Comparison of ENCODE assay signal across 17 mouse cellular contexts in the genomic region with DNA sequence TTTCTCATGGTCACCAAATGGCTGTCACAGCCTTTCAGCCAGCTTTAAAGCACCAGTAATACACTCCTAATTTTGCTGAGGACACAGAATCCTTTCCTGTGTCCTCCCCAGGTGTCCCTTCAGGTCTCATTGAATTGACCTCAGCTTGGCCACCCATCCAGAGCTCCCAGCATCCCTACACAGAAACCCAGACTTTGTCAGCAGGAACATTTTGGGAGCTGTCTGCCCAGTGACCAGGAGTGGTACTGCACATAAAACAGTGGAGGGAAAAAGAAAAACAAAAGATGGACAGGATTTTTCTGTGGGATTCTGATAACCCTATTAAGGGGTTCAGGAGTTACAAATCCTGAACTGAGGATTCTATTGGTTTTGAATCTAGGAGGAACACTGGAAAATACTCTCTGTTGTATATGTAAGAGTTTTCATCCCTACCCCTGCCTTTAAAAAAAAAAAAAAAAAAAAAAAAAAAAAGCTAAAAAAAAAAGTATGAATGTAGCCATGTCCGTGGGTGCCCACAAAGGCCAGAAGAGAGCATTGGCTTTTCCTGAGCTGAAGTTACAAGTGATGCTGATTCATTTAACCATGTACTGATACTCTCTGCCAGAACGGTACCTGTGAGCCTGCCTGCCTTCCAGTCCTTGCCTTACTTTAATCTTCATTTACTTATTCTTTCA. TPM values are rescaled to one million over a fixed set of nuclear protein-coding genes. Genes with fewer than 3 reads are reported as not detected.
DNase-seq lines count a peak whose midpoint lies in the region; ATAC-seq and TF ChIP-seq lines count a peak whose summit lies in the region.
"Had no signal": no experiment of that assay in that cellular context is flagged by ENCODE, and none has a peak within 500 bp of the region (broad histone marks: within the 10 kb centered on the region; RNA-seq: fewer than 3 reads in every experiment).

No protein-coding gene starts in this region.

- no peaks in the 10 kb centered on the region for H3K27me3 ChIP-seq in hindbrain, embryonic 12.5 days
- no peaks in the 10 kb centered on the region for H3K27me3 ChIP-seq in hindbrain, embryonic 14.5 days (ENCODE audit: control insufficient read depth, insufficient read depth, low read length)
- H3K27me3 ChIP-seq in lung, postnatal 0 days (replicated peaks; ENCODE audit: insufficient read depth, low read length) = no peaks in the 10 kb centered on the region
- H3K27me3 ChIP-seq in stomach, postnatal 0 days (ENCODE audit: control insufficient read depth, insufficient read depth, low read length) = no peaks in the 10 kb centered on the region
- H3K27me3 ChIP-seq: embryonic facial prominence, embryonic 12.5 days; forebrain, embryonic 13.5 days; lung, embryonic 15.5 days; midbrain, embryonic 13.5 days; neural tube, embryonic 12.5 days had no signal

- TF ChIP-seq POLR2A in cortical plate, adult 2 months (IDR thresholded peaks at IDR 0.05; ENCODE audit: extremely low read depth, insufficient read depth, low read length) = no peak

- H3K36me3 ChIP-seq in hindbrain, embryonic 12.5 days = no peaks in the 10 kb centered on the region
- no peaks in the 10 kb centered on the region for H3K36me3 ChIP-seq in hindbrain, embryonic 14.5 days (replicated peaks; ENCODE audit: control insufficient read depth, insufficient read depth)
- H3K36me3 ChIP-seq in lung, postnatal 0 days (ENCODE audit: insufficient read depth, low read length) = no peaks in the 10 kb centered on the region
- no peaks in the 10 kb centered on the region for H3K36me3 ChIP-seq in stomach, postnatal 0 days (ENCODE audit: control insufficient read depth, insufficient read depth, low read length)
- H3K36me3 ChIP-seq: embryonic facial prominence, embryonic 12.5 days; lung, embryonic 15.5 days; midbrain, embryonic 13.5 days; neural tube, embryonic 12.5 days had no signal

- no peak overlapping the region for H3K4me2 ChIP-seq in hindbrain, embryonic 12.5 days (replicated peaks)
- H3K4me2 ChIP-seq in hindbrain, embryonic 14.5 days (replicated peaks) = no peak overlapping the region
- no peak overlapping the region for H3K4me2 ChIP-seq in lung, postnatal 0 days (replicated peaks; ENCODE audit: low read depth, low read length)
- H3K4me2 ChIP-seq in stomach, postnatal 0 days (replicated peaks; ENCODE audit: low read depth) = no peak overlapping the region
- H3K4me2 ChIP-seq: embryonic facial prominence, embryonic 12.5 days; forebrain, embryonic 13.5 days; lung, embryonic 15.5 days; midbrain, embryonic 13.5 days; neural tube, embryonic 12.5 days had no signal

- WGBS in hindbrain, embryonic 12.5 days = 78% methylated on average over 2 of the region's 2 CpGs
- WGBS in hindbrain, embryonic 14.5 days = 76% methylated on average over 2 of the region's 2 CpGs
- WGBS in lung, postnatal 0 days = 54% methylated on average over 2 of the region's 2 CpGs
- WGBS in stomach, postnatal 0 days = 67% methylated on average over 2 of the region's 2 CpGs

- H3K27ac ChIP-seq in hindbrain, embryonic 12.5 days = no peak overlapping the region
- no peak overlapping the region for H3K27ac ChIP-seq in hindbrain, embryonic 14.5 days
- H3K27ac ChIP-seq in lung, postnatal 0 days (ENCODE audit: low read length) = no peak overlapping the region
- H3K27ac ChIP-seq in cortical plate, adult 2 months (ENCODE audit: insufficient read depth, low read length) = no peak overlapping the region
- no peak overlapping the region for H3K27ac ChIP-seq in stomach, postnatal 0 days (replicated peaks)
- H3K27ac ChIP-seq: embryonic facial prominence, embryonic 12.5 days; forebrain, embryonic 13.5 days; lung, embryonic 15.5 days; midbrain, embryonic 13.5 days; neural tube, embryonic 12.5 days had no signal

- H3K4me3 ChIP-seq in hindbrain, embryonic 12.5 days = no peak overlapping the region
- no peak overlapping the region for H3K4me3 ChIP-seq in hindbrain, embryonic 14.5 days (replicated peaks; ENCODE audit: low read length)
- H3K4me3 ChIP-seq in lung, postnatal 0 days (ENCODE audit: low read depth, low read length) = no peak overlapping the region
- no peak overlapping the region for H3K4me3 ChIP-seq in cortical plate, adult 2 months (ENCODE audit: insufficient read depth, low read length)
- H3K4me3 ChIP-seq in stomach, postnatal 0 days (ENCODE audit: low read depth, low read length) = no peak overlapping the region
- H3K4me3 ChIP-seq: embryonic facial prominence, embryonic 12.5 days; forebrain, embryonic 13.5 days; lung, embryonic 15.5 days; midbrain, embryonic 13.5 days; neural tube, embryonic 12.5 days had no signal

- peak; percentile 24; the same call in 1 of the 2 replicates for TF ChIP-seq CTCF in lung, postnatal 0 days (IDR thresholded peaks at IDR 0.05)
- peak; percentile 3; the same call in 1 of the 2 replicates for TF ChIP-seq CTCF in cortical plate, adult 2 months (IDR thresholded peaks at IDR 0.05; ENCODE audit: extremely low read depth, insufficient read depth, low read length)
- peak; percentile 40 for TF ChIP-seq CTCF in stomach, postnatal 0 days (IDR thresholded peaks at IDR 0.05; ENCODE audit: low read depth)

- ATAC-seq in hindbrain, embryonic 12.5 days (ENCODE audit: low FRiP score) = peak; percentile 16; the same call in 1 of the 2 replicates
- no peak for ATAC-seq in hindbrain, embryonic 14.5 days (ENCODE audit: low FRiP score)
- ATAC-seq in lung, postnatal 0 days = no peak
- ATAC-seq in stomach, postnatal 0 days (ENCODE audit: low FRiP score, low TSS enrichment) = no peak
- ATAC-seq: forebrain, embryonic 13.5 days; midbrain, embryonic 13.5 days had no signal

- TF ChIP-seq EP300 in lung, postnatal 0 days (IDR thresholded peaks at IDR 0.05) = no peak
- TF ChIP-seq EP300 in stomach, postnatal 0 days (optimal IDR thresholded peaks at IDR 0.05) = no peak

- no peak for DNase-seq in hindbrain, embryonic 14.5 days (ENCODE audit: low spot score)
- DNase-seq in lung, postnatal 0 days (ENCODE audit: low spot score) = no peak
- no peak for DNase-seq in lung, adult 18-20 months
- no peak for DNase-seq in stomach, postnatal 0 days (ENCODE audit: low spot score)
- DNase-seq in urinary bladder, postnatal 25 days (ENCODE audit: low spot score) = no peak
- DNase-seq: adrenal gland, postnatal 36 days; cerebellum, adult 11-12 months; heart, postnatal 36 days; right cerebral cortex, postnatal 25 days; thymus, postnatal 14 days had no signal

- no peaks in the 10 kb centered on the region for H3K9me3 ChIP-seq in hindbrain, embryonic 12.5 days (replicated peaks)
- no peaks in the 10 kb centered on the region for H3K9me3 ChIP-seq in hindbrain, embryonic 14.5 days (ENCODE audit: control insufficient read depth, low read length)
- no peaks in the 10 kb centered on the region for H3K9me3 ChIP-seq in lung, postnatal 0 days (ENCODE audit: low read length)
- H3K9me3 ChIP-seq in stomach, postnatal 0 days (ENCODE audit: control insufficient read depth, low read length) = no peaks in the 10 kb centered on the region
- H3K9me3 ChIP-seq: embryonic facial prominence, embryonic 12.5 days; forebrain, embryonic 13.5 days; lung, embryonic 15.5 days; midbrain, embryonic 13.5 days; neural tube, embryonic 12.5 days had no signal

- H3K9ac ChIP-seq in hindbrain, embryonic 12.5 days = no peak overlapping the region
- H3K9ac ChIP-seq in hindbrain, embryonic 14.5 days = no peak overlapping the region
- H3K9ac ChIP-seq in lung, postnatal 0 days (replicated peaks; ENCODE audit: low read depth) = no peak overlapping the region
- H3K9ac ChIP-seq in stomach, postnatal 0 days (ENCODE audit: low read length) = no peak overlapping the region
- H3K9ac ChIP-seq: embryonic facial prominence, embryonic 12.5 days; forebrain, embryonic 13.5 days; lung, embryonic 15.5 days; midbrain, embryonic 13.5 days; neural tube, embryonic 12.5 days had no signal

- H3K4me1 ChIP-seq in hindbrain, embryonic 12.5 days = 0 out of 2 replicates have a peak, but pooled peaks cover 3% of the 10 kb centered on the region
- no peaks in the 10 kb centered on the region for H3K4me1 ChIP-seq in hindbrain, embryonic 14.5 days (replicated peaks; ENCODE audit: control insufficient read depth, insufficient read depth, low read length)
- peaks cover 12% of the 10 kb centered on the region; the same call in 1 of the 2 replicates for H3K4me1 ChIP-seq in lung, postnatal 0 days (ENCODE audit: insufficient read depth, low read depth, low read length)
- H3K4me1 ChIP-seq in cortical plate, adult 2 months (ENCODE audit: control insufficient read depth, insufficient read depth, low read length) = no peaks in the 10 kb centered on the region
- H3K4me1 ChIP-seq in stomach, postnatal 0 days (replicated peaks; ENCODE audit: control insufficient read depth, insufficient read depth) = peaks cover 2% of the 10 kb centered on the region; the same call in 1 of the 2 replicates
- H3K4me1 ChIP-seq: forebrain, embryonic 13.5 days; midbrain, embryonic 13.5 days; neural tube, embryonic 12.5 days had no signal

RNA-seq across cellular contexts. Expression of a gene that starts 32.9 kb away (rescaled TPM):
- polyA plus RNA-seq in hindbrain, embryonic 12.5 days (2016; fragmentation: Nextera tagmentation; extraction: Ambion mirVana) = 44.1 and 48.7 TPM in 2 replicates
- 71.2 and 83.5 TPM in 2 replicates for polyA plus RNA-seq in hindbrain, embryonic 14.5 days (2014; fragmentation: Nextera tagmentation; extraction: Ambion mirVana)
- polyA plus RNA-seq in lung, postnatal 0 days (2015; fragmentation: Nextera tagmentation; extraction: Ambion mirVana) = 77.1 and 82.5 TPM in 2 replicates
- polyA plus RNA-seq in cortical plate, adult 2 months (2012; rRNA removed) = 55.5 and 58.7 TPM in 2 replicates
- 164 and 166 TPM in 2 replicates for polyA plus RNA-seq in stomach, postnatal 0 days (2015; fragmentation: Nextera tagmentation; extraction: Ambion mirVana)
